Mouse (Mus musculus): ENCODE data around the gene Necap2.

DNA sequence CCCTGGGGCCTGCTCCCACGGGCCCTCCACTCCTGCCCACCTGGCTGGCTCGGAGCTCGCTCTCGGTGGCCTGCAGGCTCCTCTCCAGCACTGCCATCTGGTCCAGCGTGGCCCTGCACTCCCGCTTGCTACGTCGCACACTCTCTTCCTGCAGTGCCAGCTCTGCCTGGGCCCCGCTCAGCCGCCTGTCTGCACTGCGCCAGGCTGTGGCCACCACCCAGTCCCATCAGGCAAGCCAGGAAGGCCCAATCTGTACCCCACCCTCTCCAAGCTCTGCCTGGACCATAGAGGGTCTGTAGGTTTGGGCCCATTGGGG lies 56.6 kb downstream of the Necap2 start:
- no peak for TF ChIP-seq CTCF (IDR thresholded peaks at IDR 0.05; ENCODE audit: low read depth, low read length)
- no peak for TF ChIP-seq POLR2A (IDR thresholded peaks at IDR 0.05; ENCODE audit: borderline replicate concordance, low read depth, low read length)
